Comparison of ENCODE assay signal across 8 mouse cellular contexts in genomic region chrX:42151903-42152369, GRCm38 (mm10). TPM values are rescaled to one million over a fixed set of nuclear protein-coding genes. Genes with fewer than 3 reads are reported as not detected.
DNase-seq lines count a peak whose midpoint lies in the region; ATAC-seq lines count a peak whose summit lies in the region.

No protein-coding gene starts in this region.

- peak; percentile 95 for DNase-seq in adipocyte (ENCODE audit: low spot score)
- DNase-seq in embryo, embryonic 10.5 days (ENCODE audit: low spot score): peak; percentile 83
- DNase-seq in gastrocnemius, postnatal 10 days: peak; percentile 75
- peak; percentile 84 for DNase-seq in induced T-regulatory cell, adult 2 months (ENCODE audit: low read depth)
- DNase-seq in left cerebral cortex, postnatal 14 days (ENCODE audit: low spot score in 2 of 2): peak; percentile 68 to 81
- peak; percentile 59 to 79 for DNase-seq in right cerebral cortex, postnatal 36 days (ENCODE audit: low spot score in 2 of 2)
- DNase-seq in urinary bladder, postnatal 4 days (ENCODE audit: low spot score in 2 of 2): peak; percentile 77 to 78

- ATAC-seq in megakaryocyte-erythroid progenitor cell, adult 5-6 weeks (replicated peaks; ENCODE audit: low FRiP score, low TSS enrichment, poor library complexity, severe bottlenecking): peak; percentile 87

- intact Hi-C loops in left cerebral cortex, postnatal 14 days (cut with DNase I): loop anchor here (2.0 to 10.0 kb wide), 2 partner anchors 93 to 119 kb away; no protein-coding TSS in a partner anchor

RNA-seq across cellular contexts. Expression of gene Stag2, which starts 2.8 kb away (rescaled TPM):
- total RNA-seq in gastrocnemius, postnatal 10 days (2021): 10 to 100 TPM; 78.3 to 89.5 TPM
- total RNA-seq in left cerebral cortex, postnatal 14 days (2021): 10 to 100 TPM; 47.7 to 52.3 TPM
- total RNA-seq in megakaryocyte-erythroid progenitor cell, adult 5-6 weeks (2014; fragmentation: Nextera tagmentation): 65.2 and 118 TPM in 2 replicates
- total RNA-seq in megakaryocyte-erythroid progenitor cell, adult 5-6 weeks (2017): 508 and 636 TPM in 2 replicates

Comparison
In these comparisons a context has a peak if more than half of its experiments do, and no peak if none do; other contexts are left out.
1. Peak in every context shown above with its lines: DNase-seq and ATAC-seq.